Mouse (Mus musculus): ENCODE data around the gene Fscn2.
"Not testable (repeated sequence)": the region's sequence is repeated elsewhere in the genome, so short reads cannot be mapped to it uniquely, and the experiment has no call there.

Gene Fscn2

GRCm38 (mm10) chr11:120386632-120387031 lies 25.3 kb downstream of the Fscn2 start:
- Histone ChIP-seq H3K36me3 (ENCODE audit: control insufficient read depth, insufficient read depth, low read length, poor library complexity, severe bottlenecking) (peaks cover 15% of the 10 kb centered on the region), H3K27me3 (ENCODE audit: control insufficient read depth, insufficient read depth, low read length, poor library complexity, severe bottlenecking) (no peaks in the 10 kb centered on the region)
- DNase-seq (ENCODE audit: low read depth, low spot score): no peak

- DNase-seq (ENCODE audit: low read depth, low spot score): no peak
- no peaks in the 10 kb centered on the region for H3K27me3 ChIP-seq (ENCODE audit: control insufficient read depth, insufficient read depth, low read length, poor library complexity, severe bottlenecking)
- H3K36me3 ChIP-seq (ENCODE audit: control insufficient read depth, insufficient read depth, low read length, poor library complexity, severe bottlenecking): peaks cover 13% of the 10 kb centered on the region
These were observed 25.8 kb downstream of the Fscn2 start for GRCm38 (mm10) chr11:120387157-120387556.

GRCm38 (mm10) chr11:120388580-120388979 lies 27.2 kb downstream of the Fscn2 start:
- H3K36me3 ChIP-seq (ENCODE audit: control insufficient read depth, insufficient read depth, low read length, poor library complexity, severe bottlenecking): peaks cover 14% of the 10 kb centered on the region
- no peak for DNase-seq (ENCODE audit: low read depth, low spot score)
- no peaks in the 10 kb centered on the region for H3K27me3 ChIP-seq (ENCODE audit: control insufficient read depth, insufficient read depth, low read length, poor library complexity, severe bottlenecking)

GRCm38 (mm10) chr11:120395661-120396060 lies 34.3 kb downstream of the Fscn2 start:
- no peak for DNase-seq (ENCODE audit: low read depth, low spot score)
- Histone ChIP-seq H3K27me3 (ENCODE audit: control insufficient read depth, insufficient read depth, low read length, poor library complexity, severe bottlenecking) (no peaks in the 10 kb centered on the region), H3K36me3 (ENCODE audit: control insufficient read depth, insufficient read depth, low read length, poor library complexity, severe bottlenecking) (peaks cover 4% of the 10 kb centered on the region; the same call in 1 of the 2 replicates)

- DNase-seq (ENCODE audit: low read depth, low spot score): no peak
- Histone ChIP-seq H3K27me3 (ENCODE audit: control insufficient read depth, insufficient read depth, low read length, poor library complexity, severe bottlenecking) (no peaks in the 10 kb centered on the region), H3K36me3 (ENCODE audit: control insufficient read depth, insufficient read depth, low read length, poor library complexity, severe bottlenecking) (peaks cover 6% of the 10 kb centered on the region)
These were observed 36.3 kb downstream of the Fscn2 start for GRCm38 (mm10) chr11:120397602-120398001.

- Histone ChIP-seq H3K27me3 (ENCODE audit: control insufficient read depth, insufficient read depth, low read length, poor library complexity, severe bottlenecking) (no peaks in the 10 kb centered on the region), H3K36me3 (ENCODE audit: control insufficient read depth, insufficient read depth, low read length, poor library complexity, severe bottlenecking) (peaks cover 4% of the 10 kb centered on the region)
- no peak for DNase-seq (ENCODE audit: low read depth, low spot score)
These were observed 38.0 kb downstream of the Fscn2 start for GRCm38 (mm10) chr11:120399319-120399718.

GRCm38 (mm10) chr11:120404814-120405213 lies 43.5 kb downstream of the Fscn2 start:
- H3K36me3 ChIP-seq (ENCODE audit: control insufficient read depth, insufficient read depth, low read length, poor library complexity, severe bottlenecking): peaks cover 17% of the 10 kb centered on the region
- no peaks in the 10 kb centered on the region for H3K27me3 ChIP-seq (ENCODE audit: control insufficient read depth, insufficient read depth, low read length, poor library complexity, severe bottlenecking)
- DNase-seq (ENCODE audit: low read depth, low spot score): no peak

- H3K36me3 ChIP-seq (ENCODE audit: control insufficient read depth, insufficient read depth, low read length, poor library complexity, severe bottlenecking): peaks cover 15% of the 10 kb centered on the region
- no peak for DNase-seq (ENCODE audit: low read depth, low spot score)
- no peaks in the 10 kb centered on the region for H3K27me3 ChIP-seq (ENCODE audit: control insufficient read depth, insufficient read depth, low read length, poor library complexity, severe bottlenecking)
These were observed 44.5 kb downstream of the Fscn2 start for GRCm38 (mm10) chr11:120405867-120406266.

- no peaks in the 10 kb centered on the region for H3K27me3 ChIP-seq (ENCODE audit: control insufficient read depth, insufficient read depth, low read length, poor library complexity, severe bottlenecking)
- H3K36me3 ChIP-seq (ENCODE audit: control insufficient read depth, insufficient read depth, low read length, poor library complexity, severe bottlenecking): peaks cover 18% of the 10 kb centered on the region
- DNase-seq (ENCODE audit: low read depth, low spot score): no peak
These were observed 45.1 kb downstream of the Fscn2 start for GRCm38 (mm10) chr11:120406445-120406844.

GRCm38 (mm10) chr11:120413621-120414020 lies 52.3 kb downstream of the Fscn2 start:
- not testable (repeated sequence) for H3K27me3 ChIP-seq (ENCODE audit: control insufficient read depth, insufficient read depth, low read length, poor library complexity, severe bottlenecking); DNase-seq (ENCODE audit: low read depth, low spot score)
- peaks cover 19% of the 10 kb centered on the region for H3K36me3 ChIP-seq (ENCODE audit: control insufficient read depth, insufficient read depth, low read length, poor library complexity, severe bottlenecking)
